In genomic region chr15:80233053-80233452, GRCm38 (mm10) we compare ENCODE assay signal across 10 mouse cellular contexts. TPM values are rescaled to one million over a fixed set of nuclear protein-coding genes. Genes with fewer than 3 reads are reported as not detected.
DNase-seq lines count a peak whose midpoint lies in the region; ATAC-seq and TF ChIP-seq lines count a peak whose summit lies in the region.
"Had no signal": no experiment of that assay in that cellular context is flagged by ENCODE, and none has a peak within 500 bp of the region (broad histone marks: within the 10 kb centered on the region; RNA-seq: fewer than 3 reads in every experiment).

No protein-coding gene starts in this region.

- H3K4me2 ChIP-seq in liver, embryonic 12.5 days: peak overlapping the region; percentile 61
- H3K4me2 ChIP-seq in stomach, postnatal 0 days (replicated peaks; ENCODE audit: low read depth): no peak overlapping the region

- no peaks in the 10 kb centered on the region for H3K27me3 ChIP-seq in heart, embryonic 10.5 days (ENCODE audit: insufficient read depth, poor library complexity, severe bottlenecking)
- no peaks in the 10 kb centered on the region for H3K27me3 ChIP-seq in liver, embryonic 12.5 days (replicated peaks)
- H3K27me3 ChIP-seq in stomach, postnatal 0 days (ENCODE audit: control insufficient read depth, insufficient read depth, low read length): no peaks in the 10 kb centered on the region

- peak overlapping the region; percentile 96; the same call in 1 of the 2 replicates for H3K4me3 ChIP-seq in heart, embryonic 10.5 days
- no peak overlapping the region for H3K4me3 ChIP-seq in liver, embryonic 12.5 days
- H3K4me3 ChIP-seq in stomach, postnatal 0 days (ENCODE audit: low read depth, low read length): no peak overlapping the region

- no peak for TF ChIP-seq EP300 in stomach, postnatal 0 days (optimal IDR thresholded peaks at IDR 0.05)

- peaks cover 26% of the 10 kb centered on the region for H3K36me3 ChIP-seq in heart, embryonic 10.5 days
- H3K36me3 ChIP-seq in liver, embryonic 12.5 days: peaks cover 29% of the 10 kb centered on the region
- H3K36me3 ChIP-seq in stomach, postnatal 0 days (ENCODE audit: control insufficient read depth, insufficient read depth, low read length): 0 out of 2 replicates have a peak, but pooled peaks cover 4% of the 10 kb centered on the region

- no peaks in the 10 kb centered on the region for H3K9me3 ChIP-seq in heart, embryonic 10.5 days
- no peaks in the 10 kb centered on the region for H3K9me3 ChIP-seq in liver, embryonic 12.5 days (replicated peaks)
- no peaks in the 10 kb centered on the region for H3K9me3 ChIP-seq in stomach, postnatal 0 days (ENCODE audit: control insufficient read depth, low read length)

- WGBS in heart, embryonic 10.5 days: 71% methylated on average over 4 of the region's 4 CpGs
- 63% methylated on average over 4 of the region's 4 CpGs for WGBS in liver, embryonic 12.5 days (ENCODE audit: insufficient replicate concordance)
- WGBS in stomach, postnatal 0 days: 63% methylated on average over 4 of the region's 4 CpGs

- H3K9ac ChIP-seq in liver, embryonic 12.5 days: peak overlapping the region; percentile 58
- H3K9ac ChIP-seq in stomach, postnatal 0 days (ENCODE audit: low read length): no peak overlapping the region; the same call in 1 of the 2 replicates

- no peak for ATAC-seq in liver, embryonic 12.5 days
- ATAC-seq in stomach, postnatal 0 days (ENCODE audit: low FRiP score, low TSS enrichment): no peak

- intact Hi-C loops in heart, postnatal 25 days (cut with DNase I): no loop called here

- no peak for DNase-seq in heart, embryonic 10.5 days (ENCODE audit: low spot score)
- no peak for DNase-seq in heart, postnatal 25 days (ENCODE audit: low spot score)
- peak; percentile 9 for DNase-seq in thymus, postnatal 4 days
- DNase-seq in thymus, postnatal 0 days (ENCODE audit: low spot score): no peak
- DNase-seq in stomach, postnatal 0 days (ENCODE audit: low spot score): no peak
- no peak for DNase-seq in spleen, postnatal 4 days (ENCODE audit: low spot score in 2 of 2)
- no peak for DNase-seq in left cerebral cortex, adult 18-20 months (ENCODE audit: low spot score in 2 of 2)

- TF ChIP-seq CTCF in stomach, postnatal 0 days (IDR thresholded peaks at IDR 0.05; ENCODE audit: low read depth): no peak

- peak overlapping the region; percentile 98; the same call in 1 of the 2 replicates for H3K27ac ChIP-seq in heart, embryonic 10.5 days
- H3K27ac ChIP-seq in liver, embryonic 12.5 days: peak overlapping the region; percentile 87
- H3K27ac ChIP-seq in stomach, postnatal 0 days (replicated peaks): peak overlapping the region; percentile 80

- peaks cover 22% of the 10 kb centered on the region for H3K4me1 ChIP-seq in heart, embryonic 10.5 days
- H3K4me1 ChIP-seq in liver, embryonic 12.5 days: peaks cover 47% of the 10 kb centered on the region
- H3K4me1 ChIP-seq in stomach, postnatal 0 days (replicated peaks; ENCODE audit: control insufficient read depth, insufficient read depth): 0 out of 2 replicates have a peak, but pooled peaks cover 2% of the 10 kb centered on the region

RNA-seq across cellular contexts. Expression of gene Mief1, which starts 0.8 kb away (rescaled TPM):
- 31.0 and 39.2 TPM in 2 replicates for polyA plus RNA-seq in heart, embryonic 10.5 days (2016; fragmentation: Nextera tagmentation; extraction: Ambion mirVana)
- total RNA-seq in heart, postnatal 25 days (2021): 10 to 100 TPM; 29.2 to 32.3 TPM
- 25.3 and 27.7 TPM in 2 replicates for polyA plus RNA-seq in thymus, postnatal 0 days (2015; fragmentation: Nextera tagmentation; extraction: Ambion mirVana)
- 29.1 and 30.1 TPM in 2 replicates for polyA plus RNA-seq in liver, embryonic 12.5 days (2016; fragmentation: Nextera tagmentation; extraction: Ambion mirVana)
- 12.6 TPM in 2 replicates for polyA plus RNA-seq in stomach, postnatal 0 days (2015; fragmentation: Nextera tagmentation; extraction: Ambion mirVana)
- total RNA-seq in left cerebral cortex, adult 18-20 months (2021): 10 to 100 TPM; 34.1 to 35.3 TPM

RNA-seq across cellular contexts. Expression of gene AC140267.1, which starts 2.6 kb away (rescaled TPM):
- 3.5 TPM in 1 of 2 replicates, not detected in the other for polyA plus RNA-seq in heart, embryonic 10.5 days (2016; fragmentation: Nextera tagmentation; extraction: Ambion mirVana)
- 10 to 100 TPM; 16.1 to 21.0 TPM for total RNA-seq in heart, postnatal 25 days (2021)
- not detected in 2 replicates for polyA plus RNA-seq in thymus, postnatal 0 days (2015; fragmentation: Nextera tagmentation; extraction: Ambion mirVana)
- not detected in 2 replicates for polyA plus RNA-seq in liver, embryonic 12.5 days (2016; fragmentation: Nextera tagmentation; extraction: Ambion mirVana)
- not detected in 2 replicates for polyA plus RNA-seq in stomach, postnatal 0 days (2015; fragmentation: Nextera tagmentation; extraction: Ambion mirVana)
- total RNA-seq in left cerebral cortex, adult 18-20 months (2021): 10 to 100 TPM; 19.0 to 19.4 TPM
- total RNA-seq: common myeloid progenitor, adult 5-6 weeks had no signal
- polyA plus RNA-seq: urinary bladder, adult 2 months had no signal

RNA-seq across cellular contexts. Expression of gene Atf4, which starts 21.9 kb away (rescaled TPM):
- polyA plus RNA-seq in heart, embryonic 10.5 days (2016; fragmentation: Nextera tagmentation; extraction: Ambion mirVana): 84.8 and 109 TPM in 2 replicates
- total RNA-seq in heart, postnatal 25 days (2021): 10 to 100 TPM; 58.3 to 81.7 TPM
- 103 and 106 TPM in 2 replicates for polyA plus RNA-seq in thymus, postnatal 0 days (2015; fragmentation: Nextera tagmentation; extraction: Ambion mirVana)
- polyA plus RNA-seq in liver, embryonic 12.5 days (2016; fragmentation: Nextera tagmentation; extraction: Ambion mirVana): 141 and 145 TPM in 2 replicates
- polyA plus RNA-seq in stomach, postnatal 0 days (2015; fragmentation: Nextera tagmentation; extraction: Ambion mirVana): 104 and 114 TPM in 2 replicates
- 100 to 1,000 TPM; 126 to 133 TPM for total RNA-seq in left cerebral cortex, adult 18-20 months (2021)

RNA-seq across cellular contexts. Expression of gene Rps19bp1, which starts 31.1 kb away (rescaled TPM):
- polyA plus RNA-seq in heart, embryonic 10.5 days (2016; fragmentation: Nextera tagmentation; extraction: Ambion mirVana): 46.1 and 62.5 TPM in 2 replicates
- total RNA-seq in heart, postnatal 25 days (2021): 10 to 100 TPM; 15.5 to 15.9 TPM
- polyA plus RNA-seq in thymus, postnatal 0 days (2015; fragmentation: Nextera tagmentation; extraction: Ambion mirVana): 56.7 and 58.4 TPM in 2 replicates
- 46.8 and 47.0 TPM in 2 replicates for polyA plus RNA-seq in liver, embryonic 12.5 days (2016; fragmentation: Nextera tagmentation; extraction: Ambion mirVana)
- 39.5 and 43.3 TPM in 2 replicates for polyA plus RNA-seq in stomach, postnatal 0 days (2015; fragmentation: Nextera tagmentation; extraction: Ambion mirVana)
- total RNA-seq in left cerebral cortex, adult 18-20 months (2021): 10 to 100 TPM; 41.9 to 42.4 TPM

RNA-seq across cellular contexts. Expression of gene Cacna1i, which starts 54.0 kb away (rescaled TPM):
- 0.04 TPM in 1 of 2 replicates, not detected in the other for polyA plus RNA-seq in heart, embryonic 10.5 days (2016; fragmentation: Nextera tagmentation; extraction: Ambion mirVana)
- under 1 TPM in 1 of 2 experiments, not detected in 1; 0.36 TPM for total RNA-seq in heart, postnatal 25 days (2021)
- polyA plus RNA-seq in thymus, postnatal 0 days (2015; fragmentation: Nextera tagmentation; extraction: Ambion mirVana): 0.01 and 0.03 TPM in 2 replicates
- polyA plus RNA-seq in liver, embryonic 12.5 days (2016; fragmentation: Nextera tagmentation; extraction: Ambion mirVana): 0.02 and 0.37 TPM in 2 replicates
- 0.01 TPM in 1 of 2 replicates, not detected in the other for polyA plus RNA-seq in stomach, postnatal 0 days (2015; fragmentation: Nextera tagmentation; extraction: Ambion mirVana)
- 10 to 100 TPM; 58.9 to 60.7 TPM for total RNA-seq in left cerebral cortex, adult 18-20 months (2021)
- total RNA-seq: common myeloid progenitor, adult 5-6 weeks had no signal
